Mouse (Mus musculus): ENCODE results near the gene Metrnl. TPM values are rescaled to one million over a fixed set of nuclear protein-coding genes. Genes with fewer than 3 reads are reported as not detected.

The Metrnl gene
- polyA plus RNA-seq (2014; fragmentation: Nextera tagmentation; extraction: Ambion mirVana) = 18.0 and 27.7 TPM in 2 replicates

DNA sequence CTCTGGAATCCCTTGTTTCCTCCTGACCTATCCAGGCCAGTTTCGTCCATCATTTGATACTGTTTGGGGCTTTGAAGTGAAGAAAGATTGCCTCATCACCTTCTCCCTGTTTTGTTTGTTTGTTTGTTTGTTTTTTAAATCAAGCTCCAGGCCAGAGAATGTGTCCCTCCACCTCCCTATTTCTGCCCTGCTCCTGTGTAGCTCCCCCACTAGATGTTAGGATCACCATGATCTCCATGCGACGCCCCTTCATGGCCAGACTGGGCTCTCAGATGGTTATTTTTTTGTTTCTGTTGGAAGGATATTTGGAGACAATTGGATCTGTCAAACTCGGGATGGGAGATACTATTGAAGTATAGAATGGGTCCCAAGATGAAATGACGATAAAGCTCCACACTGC lies at the start of gene Metrnl:
Gene Metrnl, plus strand, starts transcription at position 301 of the 400 bp plus-strand sequence.
- Histone ChIP-seq H3K4me3 (ENCODE audit: low read depth, low read length) (peak within 1 kb of the TSS; percentile 67), H3K27ac (ENCODE audit: low read depth, low read length) (no peak within 1 kb of the TSS), H3K4me1 (replicated peaks; ENCODE audit: control insufficient read depth, insufficient read depth, low read length) (no peaks in the 10 kb centered on the region), H3K4me2 (replicated peaks; ENCODE audit: low read depth, low read length) (peak within 1 kb of the TSS; percentile 97), H3K36me3 (ENCODE audit: control insufficient read depth, insufficient read depth, low read length) (no peaks in the 10 kb centered on the region), H3K9me3 (ENCODE audit: control insufficient read depth, low read length) (no peaks in the 10 kb centered on the region), H3K27me3 (ENCODE audit: control insufficient read depth, insufficient read depth, low read length) (peaks cover 17% of the 10 kb centered on the region), H3K9ac (ENCODE audit: low read depth, low read length) (peak within 1 kb of the TSS; percentile 55)
- WGBS = 79% methylated on average over 5 of the region's 5 CpGs
- DNase-seq (ENCODE audit: low spot score) = no peak
- ATAC-seq (ENCODE audit: low FRiP score) = no peak

DNA sequence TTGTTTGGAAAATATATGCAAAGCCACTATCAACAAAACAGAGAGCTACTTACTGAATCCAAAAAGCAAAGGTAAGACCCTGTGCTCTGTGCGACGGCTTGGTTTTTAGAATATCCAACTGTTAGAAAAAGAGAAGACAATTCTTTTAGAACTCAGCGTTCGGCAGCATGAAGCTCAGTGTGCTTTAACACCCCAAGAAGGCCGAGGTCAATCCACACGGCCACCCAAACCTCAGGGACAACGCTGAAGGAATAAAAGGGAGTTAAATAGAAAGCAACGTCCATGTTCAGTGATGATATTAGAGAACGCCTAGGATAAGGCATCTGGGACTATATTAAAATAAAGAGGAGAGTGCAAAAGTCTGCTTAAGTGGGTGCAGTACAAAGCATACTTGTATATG lies 49.8 kb upstream of the Metrnl start:
- no peaks in the 10 kb centered on the region for H3K9me3 ChIP-seq (ENCODE audit: control insufficient read depth, low read length)
- no peak overlapping the region for H3K9ac ChIP-seq (ENCODE audit: low read depth, low read length)
- 94% methylated on average over 9 of the region's 9 CpGs for WGBS
- H3K4me2 ChIP-seq (replicated peaks; ENCODE audit: low read depth, low read length) = no peak overlapping the region
- DNase-seq (ENCODE audit: low spot score) = no peak
- no peak overlapping the region for H3K27ac ChIP-seq (ENCODE audit: low read depth, low read length)
- H3K27me3 ChIP-seq (ENCODE audit: control insufficient read depth, insufficient read depth, low read length) = no peaks in the 10 kb centered on the region
- H3K4me3 ChIP-seq (ENCODE audit: low read depth, low read length) = no peak overlapping the region
- no peaks in the 10 kb centered on the region for H3K36me3 ChIP-seq (ENCODE audit: control insufficient read depth, insufficient read depth, low read length)
- ATAC-seq (ENCODE audit: low FRiP score) = no peak
- no peaks in the 10 kb centered on the region for H3K4me1 ChIP-seq (replicated peaks; ENCODE audit: control insufficient read depth, insufficient read depth, low read length)

DNA sequence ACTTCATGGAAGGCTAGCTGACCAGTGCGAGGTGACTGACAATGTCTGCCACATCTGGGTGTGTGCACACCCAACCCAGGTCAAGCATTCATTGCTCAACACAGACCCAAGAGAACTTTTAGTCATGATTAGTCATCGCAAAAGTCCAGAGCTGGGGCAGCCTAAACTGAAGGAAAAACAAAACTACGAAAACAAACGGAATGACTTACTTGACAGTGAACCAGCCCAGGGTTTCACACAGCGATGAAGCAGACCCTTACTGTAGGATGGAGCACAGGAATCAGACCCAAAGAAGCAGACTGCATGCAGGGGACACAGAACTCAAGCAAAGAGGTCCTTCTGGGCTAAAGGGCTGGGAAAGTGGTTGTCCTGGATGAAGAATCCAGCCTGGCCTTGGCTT lies 49.4 kb upstream of the Metrnl start:
- no peaks in the 10 kb centered on the region for H3K27me3 ChIP-seq (ENCODE audit: control insufficient read depth, insufficient read depth, low read length)
- H3K9me3 ChIP-seq (ENCODE audit: control insufficient read depth, low read length) = no peaks in the 10 kb centered on the region
- 92% methylated on average over 5 of the region's 5 CpGs for WGBS
- no peak overlapping the region for H3K9ac ChIP-seq (ENCODE audit: low read depth, low read length)
- no peaks in the 10 kb centered on the region for H3K36me3 ChIP-seq (ENCODE audit: control insufficient read depth, insufficient read depth, low read length)
- H3K4me1 ChIP-seq (replicated peaks; ENCODE audit: control insufficient read depth, insufficient read depth, low read length) = no peaks in the 10 kb centered on the region
- DNase-seq (ENCODE audit: low spot score) (no peak), ATAC-seq (ENCODE audit: low FRiP score) (no peak)
- no peak overlapping the region for H3K27ac ChIP-seq (ENCODE audit: low read depth, low read length)
- H3K4me2 ChIP-seq (replicated peaks; ENCODE audit: low read depth, low read length) = no peak overlapping the region
- H3K4me3 ChIP-seq (ENCODE audit: low read depth, low read length) = no peak overlapping the region

DNA sequence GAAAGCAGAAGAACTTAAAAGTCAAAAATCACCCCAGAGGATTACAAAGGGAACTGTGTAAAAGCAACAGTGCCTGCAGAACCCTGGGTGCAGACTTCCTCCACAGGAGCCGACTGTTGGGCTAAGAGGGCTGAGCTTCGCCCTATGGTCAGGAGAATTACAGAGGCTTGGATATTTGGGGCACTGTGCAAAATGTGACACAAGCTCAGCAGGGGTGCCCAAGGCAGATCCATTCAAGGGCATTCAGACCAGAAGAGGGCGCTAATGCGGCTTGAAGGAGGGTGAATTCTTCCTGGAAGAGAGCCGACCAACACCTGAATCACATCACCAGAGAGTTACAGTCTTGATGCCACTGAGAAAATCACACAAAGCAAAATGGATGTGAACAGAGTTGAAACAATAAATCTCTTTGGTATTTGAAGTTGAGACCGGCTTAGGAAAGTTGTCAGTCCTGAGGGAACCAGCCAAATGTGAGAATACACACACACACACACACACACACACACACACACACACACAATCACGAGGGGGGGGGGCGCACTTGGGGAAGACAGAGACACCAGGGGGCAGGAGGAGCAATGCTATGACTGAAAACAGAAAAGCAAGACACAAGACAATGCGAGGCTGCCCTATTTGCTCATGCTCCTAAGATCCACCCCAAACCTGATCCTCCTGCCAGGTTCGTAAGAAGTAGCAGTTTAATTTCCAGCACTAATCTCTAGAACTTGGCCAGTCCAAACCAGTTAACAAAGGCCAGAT lies 48.6 kb upstream of the Metrnl start:
- H3K36me3 ChIP-seq (ENCODE audit: control insufficient read depth, insufficient read depth, low read length) = no peaks in the 10 kb centered on the region
- H3K27ac ChIP-seq (ENCODE audit: low read depth, low read length) = no peak overlapping the region
- H3K27me3 ChIP-seq (ENCODE audit: control insufficient read depth, insufficient read depth, low read length) = no peaks in the 10 kb centered on the region
- no peak for ATAC-seq (ENCODE audit: low FRiP score)
- peak; percentile 75 for DNase-seq (ENCODE audit: low spot score)
- no peaks in the 10 kb centered on the region for H3K9me3 ChIP-seq (ENCODE audit: control insufficient read depth, low read length)
- 62% methylated on average over 10 of the region's 10 CpGs for WGBS
- H3K9ac ChIP-seq (ENCODE audit: low read depth, low read length) = no peak overlapping the region
- no peak overlapping the region for H3K4me3 ChIP-seq (ENCODE audit: low read depth, low read length)
- no peaks in the 10 kb centered on the region for H3K4me1 ChIP-seq (replicated peaks; ENCODE audit: control insufficient read depth, insufficient read depth, low read length)
- H3K4me2 ChIP-seq (replicated peaks; ENCODE audit: low read depth, low read length) = no peak overlapping the region

DNA sequence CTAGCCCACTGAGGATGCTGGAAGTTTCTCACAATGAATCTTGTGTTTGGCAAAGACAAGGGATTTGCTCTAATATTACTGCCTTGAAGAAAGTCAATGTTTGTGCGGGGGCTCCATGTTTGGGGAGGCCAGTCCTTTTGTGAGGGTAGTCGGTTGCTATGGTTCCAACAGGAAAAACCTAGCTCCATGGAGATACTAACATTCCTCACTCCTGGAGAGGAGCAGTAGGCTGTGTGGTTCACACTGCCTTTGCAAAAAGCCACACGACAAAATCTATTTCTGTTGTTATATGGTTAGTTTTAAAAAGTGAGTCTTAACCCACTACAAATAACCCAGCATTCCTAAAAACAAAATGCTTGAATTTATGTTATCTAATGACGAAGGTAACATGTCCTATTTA lies 47.7 kb upstream of the Metrnl start:
- no peak overlapping the region for H3K4me3 ChIP-seq (ENCODE audit: low read depth, low read length)
- H3K27ac ChIP-seq (ENCODE audit: low read depth, low read length) = no peak overlapping the region
- no peaks in the 10 kb centered on the region for H3K27me3 ChIP-seq (ENCODE audit: control insufficient read depth, insufficient read depth, low read length)
- no peaks in the 10 kb centered on the region for H3K36me3 ChIP-seq (ENCODE audit: control insufficient read depth, insufficient read depth, low read length)
- ATAC-seq (ENCODE audit: low FRiP score) = no peak
- H3K4me2 ChIP-seq (replicated peaks; ENCODE audit: low read depth, low read length) = no peak overlapping the region
- no peak overlapping the region for H3K9ac ChIP-seq (ENCODE audit: low read depth, low read length)
- H3K9me3 ChIP-seq (ENCODE audit: control insufficient read depth, low read length) = no peaks in the 10 kb centered on the region
- 74% methylated on average over 4 of the region's 4 CpGs for WGBS
- H3K4me1 ChIP-seq (replicated peaks; ENCODE audit: control insufficient read depth, insufficient read depth, low read length) = no peaks in the 10 kb centered on the region
- DNase-seq (ENCODE audit: low spot score) = no peak

DNA sequence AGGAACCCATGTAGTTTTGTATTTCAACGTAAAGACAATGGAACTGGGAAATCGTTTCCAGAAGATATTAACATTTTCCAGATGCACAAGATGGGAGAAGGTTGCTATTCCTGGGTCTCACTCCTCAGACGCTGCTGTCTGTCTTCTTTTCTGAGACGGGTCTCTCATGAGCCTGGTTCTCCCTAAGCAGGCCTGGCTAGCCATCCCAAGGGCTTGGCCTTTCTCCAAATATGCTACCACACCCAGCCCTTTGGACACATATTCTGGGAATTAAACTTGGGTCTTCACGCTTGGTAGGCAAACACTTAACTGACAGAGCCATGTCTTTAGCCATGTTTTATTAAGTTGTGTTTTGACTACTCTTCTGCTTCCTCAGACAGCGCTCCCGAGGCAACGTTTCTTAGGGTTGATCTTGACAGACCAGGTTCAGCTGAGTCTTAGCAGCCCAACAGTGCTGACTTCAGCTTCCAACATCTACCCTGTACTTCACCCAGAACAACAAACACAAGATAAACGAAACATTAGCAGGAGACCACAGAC lies 46.9 kb upstream of the Metrnl start:
- no peaks in the 10 kb centered on the region for H3K4me1 ChIP-seq (replicated peaks; ENCODE audit: control insufficient read depth, insufficient read depth, low read length)
- DNase-seq (ENCODE audit: low spot score) (no peak), ATAC-seq (ENCODE audit: low FRiP score) (no peak)
- no peak overlapping the region for H3K4me2 ChIP-seq (replicated peaks; ENCODE audit: low read depth, low read length)
- no peak overlapping the region for H3K27ac ChIP-seq (ENCODE audit: low read depth, low read length)
- H3K4me3 ChIP-seq (ENCODE audit: low read depth, low read length) = no peak overlapping the region
- no peak overlapping the region for H3K9ac ChIP-seq (ENCODE audit: low read depth, low read length)
- no peaks in the 10 kb centered on the region for H3K9me3 ChIP-seq (ENCODE audit: control insufficient read depth, low read length)
- no peaks in the 10 kb centered on the region for H3K27me3 ChIP-seq (ENCODE audit: control insufficient read depth, insufficient read depth, low read length)
- no peaks in the 10 kb centered on the region for H3K36me3 ChIP-seq (ENCODE audit: control insufficient read depth, insufficient read depth, low read length)
- 88% methylated on average over 9 of the region's 9 CpGs for WGBS

DNA sequence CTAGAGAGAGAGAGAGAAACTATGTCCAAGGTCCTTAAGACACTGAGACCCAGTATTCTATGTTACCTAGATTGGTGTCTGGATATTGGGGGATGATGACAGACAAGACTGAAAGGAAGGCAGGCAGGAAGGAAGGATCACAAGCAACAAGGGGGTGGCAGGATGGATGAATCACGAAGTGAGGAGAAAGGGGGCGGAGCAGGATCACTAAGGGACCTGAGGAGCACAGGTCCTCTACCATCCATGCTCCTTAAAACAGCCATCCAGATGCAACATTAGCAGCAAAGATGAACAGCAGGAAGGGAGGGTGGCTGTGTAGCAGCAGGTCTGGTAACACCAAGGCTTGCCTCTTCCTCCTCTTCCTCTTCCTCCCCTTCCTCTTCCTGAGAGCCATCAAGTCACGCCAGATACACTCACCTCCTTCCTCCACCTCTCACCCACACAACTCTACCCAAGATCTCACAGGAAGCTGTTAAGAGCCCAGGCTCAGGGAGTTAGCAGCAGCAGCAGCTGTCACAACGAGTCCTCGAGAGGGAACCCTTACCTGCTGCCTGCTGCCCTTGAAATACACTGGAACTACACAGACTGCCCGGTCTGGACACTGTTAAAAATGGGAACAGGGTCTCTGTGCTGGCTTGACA lies 46.1 kb upstream of the Metrnl start:
- DNase-seq (ENCODE audit: low spot score) (no peak), ATAC-seq (ENCODE audit: low FRiP score) (no peak)
- H3K4me3 ChIP-seq (ENCODE audit: low read depth, low read length) = no peak overlapping the region
- WGBS = 87% methylated on average over 6 of the region's 6 CpGs
- no peak overlapping the region for H3K27ac ChIP-seq (ENCODE audit: low read depth, low read length)
- H3K9me3 ChIP-seq (ENCODE audit: control insufficient read depth, low read length) = no peaks in the 10 kb centered on the region
- H3K9ac ChIP-seq (ENCODE audit: low read depth, low read length) = no peak overlapping the region
- no peaks in the 10 kb centered on the region for H3K4me1 ChIP-seq (replicated peaks; ENCODE audit: control insufficient read depth, insufficient read depth, low read length)
- H3K4me2 ChIP-seq (replicated peaks; ENCODE audit: low read depth, low read length) = no peak overlapping the region
- H3K36me3 ChIP-seq (ENCODE audit: control insufficient read depth, insufficient read depth, low read length) = no peaks in the 10 kb centered on the region
- H3K27me3 ChIP-seq (ENCODE audit: control insufficient read depth, insufficient read depth, low read length) = no peaks in the 10 kb centered on the region

DNA sequence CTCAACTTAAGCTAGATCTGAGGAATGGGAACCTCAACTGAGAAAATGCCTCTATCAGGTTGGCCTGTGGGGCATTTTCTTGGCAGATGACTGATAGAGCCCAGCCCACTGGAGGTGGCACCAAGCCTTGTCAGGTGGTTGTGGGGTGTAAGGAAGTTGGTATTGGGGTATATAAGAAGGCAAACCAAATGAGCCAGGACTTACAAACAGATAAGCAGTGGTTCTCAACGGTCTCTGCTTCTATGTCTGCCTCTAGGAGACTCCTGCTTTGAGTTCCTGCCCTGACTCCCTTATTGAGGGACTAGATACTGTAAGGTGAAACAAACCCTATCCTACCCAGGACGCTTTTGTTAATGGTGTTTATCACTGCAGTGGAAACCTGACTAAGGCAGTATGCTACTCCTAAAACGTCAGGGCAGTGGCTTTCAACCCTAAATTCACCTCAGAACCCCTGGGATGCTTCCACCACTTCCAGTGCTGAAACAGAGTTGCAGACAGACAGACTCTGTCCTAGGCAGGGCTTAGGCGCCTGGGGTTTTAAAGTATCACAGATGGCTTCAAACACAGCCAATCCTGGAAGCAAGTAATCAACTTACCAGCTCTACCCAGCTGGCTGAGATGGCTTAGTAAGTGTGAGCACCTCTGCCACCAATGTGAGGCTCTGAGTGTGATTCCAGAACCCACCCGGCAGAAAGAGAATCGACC lies 45.4 kb upstream of the Metrnl start:
- no peaks in the 10 kb centered on the region for H3K36me3 ChIP-seq (ENCODE audit: control insufficient read depth, insufficient read depth, low read length)
- no peak overlapping the region for H3K4me3 ChIP-seq (ENCODE audit: low read depth, low read length)
- no peak for DNase-seq (ENCODE audit: low spot score)
- H3K4me1 ChIP-seq (replicated peaks; ENCODE audit: control insufficient read depth, insufficient read depth, low read length) = no peaks in the 10 kb centered on the region
- no peak overlapping the region for H3K9ac ChIP-seq (ENCODE audit: low read depth, low read length)
- no peak overlapping the region for H3K4me2 ChIP-seq (replicated peaks; ENCODE audit: low read depth, low read length)
- H3K9me3 ChIP-seq (ENCODE audit: control insufficient read depth, low read length) = no peaks in the 10 kb centered on the region
- H3K27ac ChIP-seq (ENCODE audit: low read depth, low read length) = no peak overlapping the region
- 82% methylated on average over 6 of the region's 6 CpGs for WGBS
- no peak for ATAC-seq (ENCODE audit: low FRiP score)
- no peaks in the 10 kb centered on the region for H3K27me3 ChIP-seq (ENCODE audit: control insufficient read depth, insufficient read depth, low read length)

Measured in hindbrain, embryonic 11.5 days (tissue).